Mouse (Mus musculus) adrenal gland, adult 8-10 months (tissue): Measurements from ENCODE around the gene Nme2. TPM values are rescaled to one million over a fixed set of nuclear protein-coding genes. Genes with fewer than 3 reads are reported as not detected.
"Not testable (repeated sequence)": the region's sequence is repeated elsewhere in the genome, so short reads cannot be mapped to it uniquely, and the experiment has no call there.

ENCODE experiments used
- DNase-seq: peaks from one replicate; pipeline ENCODE4 v3.0.0; 2022
- total RNA-seq, 4 experiments: library from RNA; stranded (reverse); gene quantifications; 2 replicates each; pipeline ENCODE4 v1.2.4; 2022

Nme2 gene
- total RNA-seq, 4 experiments from 2014 or later = 422 to 501 (median 468) TPM

GRCm38 (mm10) chr11:93965391-93965790 is 9.3 kb upstream of the Nme2 start:
- DNase-seq = no peak

GRCm38 (mm10) chr11:93963013-93963412 is 7.0 kb upstream of the Nme2 start:
- no peak for DNase-seq

GRCm38 (mm10) chr11:93961482-93961881 is 5.4 kb upstream of the Nme2 start:
- no peak for DNase-seq

GRCm38 (mm10) chr11:93957746-93958145 is 1.7 kb upstream of the Nme2 start:
- DNase-seq = no peak

- DNase-seq = no peak
These were observed 1.0 kb upstream of the Nme2 start for GRCm38 (mm10) chr11:93957031-93957555.

GRCm38 (mm10) chr11:93955256-93956150 is 556 bp downstream of the Nme2 start:
- DNase-seq = peak; percentile 93

GRCm38 (mm10) chr11:93954738-93955255 is 1.3 kb downstream of the Nme2 start:
- no peak for DNase-seq

GRCm38 (mm10) chr11:93952376-93952775 is 3.7 kb downstream of the Nme2 start:
- DNase-seq = no peak

GRCm38 (mm10) chr11:93950045-93950444 is 6.0 kb downstream of the Nme2 start:
- DNase-seq = no peak

GRCm38 (mm10) chr11:93948887-93949567 is 7.0 kb downstream of the Nme2 start:
- no peak for DNase-seq

- no peak for DNase-seq
These were observed 11.1 kb downstream of the Nme2 start for GRCm38 (mm10) chr11:93944986-93945385.

GRCm38 (mm10) chr11:93940906-93941305 is 15.2 kb downstream of the Nme2 start:
- no peak for DNase-seq

GRCm38 (mm10) chr11:93929106-93929505 is 27.0 kb downstream of the Nme2 start:
- DNase-seq = no peak

GRCm38 (mm10) chr11:93915019-93915418 is 41.0 kb downstream of the Nme2 start:
- not testable (repeated sequence) for DNase-seq

- DNase-seq = no peak
These were observed 44.5 kb downstream of the Nme2 start for GRCm38 (mm10) chr11:93911603-93912002.

- no peak for DNase-seq
These were observed 47.2 kb downstream of the Nme2 start for GRCm38 (mm10) chr11:93908829-93909228.

GRCm38 (mm10) chr11:93907839-93908238 is 48.2 kb downstream of the Nme2 start:
- no peak for DNase-seq

GRCm38 (mm10) chr11:93906834-93907233 is 49.2 kb downstream of the Nme2 start:
- DNase-seq = no peak

Other genes starting within 250 kb of the Nme2 start
- 10 to 100 TPM; 20.7 to 29.2 (median 22.0) TPM for gene Utp18, start 70.5 kb downstream of the Nme2 start, total RNA-seq
- 10 to 100 TPM; 25.4 to 38.4 (median 30.7) TPM for gene Mbtd1, start 70.4 kb downstream of the Nme2 start, total RNA-seq
- 100 to 1,000 TPM in 1 of 4 experiments, 10 to 100 TPM in 3; 71.9 to 117 (median 88.3) TPM for gene Gm20390, start 12.0 kb upstream of the Nme2 start, total RNA-seq
- gene Nme1, start 12.3 kb upstream of the Nme2 start, total RNA-seq = 10 to 100 TPM; 36.1 to 56.6 (median 44.8) TPM
- 100 to 1,000 TPM in 2 of 4 experiments, 10 to 100 TPM in 2; 93.5 to 138 (median 115) TPM for gene Spag9, start 39.8 kb upstream of the Nme2 start, total RNA-seq